Mouse (Mus musculus) E14TG2a.4 (cell line): ENCODE results near the gene Lamc1.

ENCODE experiments used
- H3K27me3 ChIP-seq: 2 replicates; pipeline ENCODE4 v1.6.1; 2014; ENCODE audit warnings: low read length, control low read depth; ENCODE audit not compliant: insufficient read depth
- H3K36me3 ChIP-seq: 2 replicates; pipeline ENCODE4 v1.6.1; 2014; ENCODE audit warnings: low read length, control low read depth; ENCODE audit not compliant: insufficient read depth
- H3K4me1 ChIP-seq: replicated peaks from 2 replicates; pipeline ENCODE4 v1.6.1; 2014; ENCODE audit warnings: low read depth, low read length, control low read depth
- H3K4me3 ChIP-seq: replicated peaks from 2 replicates; pipeline ENCODE4 v1.5.1; 2014; ENCODE audit warnings: mild to moderate bottlenecking, low read length
- H3K9me3 ChIP-seq: 2 replicates; pipeline ENCODE4 v1.6.1; 2014; ENCODE audit warnings: low read length, control low read depth
- CTCF ChIP-seq: conservative IDR thresholded peaks from 2 replicates; pipeline ENCODE4 v1.5.1; 2014; ENCODE audit warnings: low read length
- NANOG ChIP-seq: IDR thresholded peaks from 2 replicates; pipeline ENCODE4 v1.6.1; 2014; ENCODE audit warnings: borderline replicate concordance, low read length, mixed read lengths
- POU5F1 ChIP-seq: IDR thresholded peaks from 2 replicates; pipeline ENCODE4 v1.6.1; 2014; ENCODE audit warnings: low read length, borderline replicate concordance

Gene Lamc1

DNA sequence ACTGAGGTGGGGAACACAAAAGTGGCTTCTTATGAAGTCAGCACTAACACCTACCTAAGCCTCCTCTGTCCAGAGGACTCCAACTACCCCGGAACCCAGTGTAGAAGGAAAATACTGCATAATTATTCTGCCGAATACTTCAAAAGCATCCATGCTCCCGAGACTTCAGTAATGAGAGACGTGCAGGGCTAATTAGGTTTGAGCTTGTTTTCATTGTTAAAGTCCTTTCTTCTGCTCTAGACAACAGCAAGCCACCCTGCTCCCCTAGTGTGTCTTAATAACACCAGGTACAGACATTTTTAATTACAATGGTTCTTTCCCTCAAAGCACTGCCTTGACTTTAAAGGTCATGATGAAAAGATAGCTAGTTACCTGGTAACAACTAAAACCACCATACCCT is 51.1 kb downstream of the Lamc1 start:
- Histone ChIP-seq H3K36me3 (peaks cover 6% of the 10 kb centered on the region), H3K27me3 (no peaks in the 10 kb centered on the region), H3K4me1 (peaks cover 78% of the 10 kb centered on the region), H3K9me3 (no peaks in the 10 kb centered on the region), H3K4me3 (no peak overlapping the region)
- TF ChIP-seq POU5F1 (no peak), CTCF (no peak), NANOG (no peak)

DNA sequence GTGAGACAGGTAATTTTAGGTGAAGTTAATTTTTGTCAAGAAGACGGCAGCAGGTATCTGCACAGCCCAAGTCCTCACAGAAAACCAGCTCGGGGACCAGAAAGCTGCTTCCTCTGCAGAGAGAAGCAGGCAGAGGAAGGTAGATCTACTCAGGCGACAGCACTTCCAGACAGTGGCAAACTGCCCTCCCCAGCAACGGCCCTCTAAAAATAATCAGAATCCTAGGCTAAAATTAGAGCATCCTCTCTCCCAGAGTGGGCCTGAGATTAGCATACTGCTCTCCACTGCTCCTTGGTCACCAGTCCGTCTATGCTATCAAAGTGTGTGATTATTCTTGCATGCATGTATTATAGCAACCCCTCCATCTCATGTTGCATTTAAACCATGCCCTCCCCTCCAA is 52.2 kb downstream of the Lamc1 start:
- Histone ChIP-seq H3K4me3 (no peak overlapping the region), H3K27me3 (no peaks in the 10 kb centered on the region), H3K9me3 (no peaks in the 10 kb centered on the region), H3K36me3 (peaks cover 6% of the 10 kb centered on the region), H3K4me1 (peaks cover 76% of the 10 kb centered on the region)
- no peak for TF ChIP-seq CTCF

DNA sequence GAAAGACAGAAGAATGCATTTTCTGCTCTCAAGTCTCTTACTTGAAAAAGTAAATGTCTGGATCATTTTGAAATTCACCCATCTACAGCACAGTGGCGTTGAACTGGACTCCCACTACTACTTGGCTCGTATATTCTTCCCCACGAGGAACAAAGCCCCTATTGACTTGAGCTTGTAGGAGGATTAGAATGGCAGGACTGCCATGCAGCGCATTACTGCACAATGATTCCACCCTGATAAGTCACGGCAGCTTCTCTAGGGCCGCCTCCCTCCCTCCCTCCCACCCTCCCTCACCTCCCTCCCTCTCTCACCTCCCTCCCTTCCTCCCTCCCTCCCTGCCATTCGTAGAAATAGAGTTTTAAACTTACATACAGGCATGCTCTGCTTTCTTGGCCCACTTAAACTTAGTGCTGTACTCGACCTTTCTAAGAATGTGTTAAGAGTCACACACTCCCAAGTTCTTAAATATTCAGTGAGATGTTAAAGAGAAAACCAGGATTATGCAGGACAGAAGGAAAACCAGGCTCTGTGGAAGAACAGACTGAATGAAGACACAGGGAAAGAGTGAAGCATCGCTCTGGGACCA is 54.5 kb downstream of the Lamc1 start:
- Histone ChIP-seq H3K4me3 (no peak overlapping the region), H3K27me3 (no peaks in the 10 kb centered on the region), H3K4me1 (peaks cover 89% of the 10 kb centered on the region), H3K9me3 (no peaks in the 10 kb centered on the region), H3K36me3 (no peaks in the 10 kb centered on the region; the same call in none of the 2 replicates)
- no peak for TF ChIP-seq POU5F1
- TF ChIP-seq CTCF = no peak
- no peak for TF ChIP-seq NANOG

DNA sequence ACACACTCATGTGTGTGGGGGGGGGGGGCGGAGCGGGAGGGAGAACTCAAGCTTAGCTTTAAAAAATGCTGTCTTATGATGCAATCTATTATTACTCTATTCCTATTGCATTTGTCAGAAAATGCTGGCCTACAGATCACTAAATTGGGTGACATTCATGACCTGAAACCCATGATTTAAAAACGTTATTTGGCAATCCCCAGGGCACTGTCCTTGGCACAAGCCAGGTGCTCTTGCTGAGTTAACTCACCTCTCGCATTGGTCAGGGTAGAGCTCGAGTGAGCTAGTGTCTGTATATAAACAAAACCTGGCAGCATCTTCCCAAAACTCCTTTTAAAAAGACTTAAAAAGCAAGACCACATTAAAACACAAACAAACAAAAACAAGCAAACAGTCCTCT is 57.1 kb downstream of the Lamc1 start:
- TF ChIP-seq CTCF = no peak
- no peak for TF ChIP-seq POU5F1
- TF ChIP-seq NANOG = no peak
- Histone ChIP-seq H3K4me3 (no peak overlapping the region), H3K9me3 (no peaks in the 10 kb centered on the region), H3K4me1 (peaks cover 89% of the 10 kb centered on the region), H3K36me3 (no peaks in the 10 kb centered on the region; the same call in none of the 2 replicates), H3K27me3 (no peaks in the 10 kb centered on the region)

DNA sequence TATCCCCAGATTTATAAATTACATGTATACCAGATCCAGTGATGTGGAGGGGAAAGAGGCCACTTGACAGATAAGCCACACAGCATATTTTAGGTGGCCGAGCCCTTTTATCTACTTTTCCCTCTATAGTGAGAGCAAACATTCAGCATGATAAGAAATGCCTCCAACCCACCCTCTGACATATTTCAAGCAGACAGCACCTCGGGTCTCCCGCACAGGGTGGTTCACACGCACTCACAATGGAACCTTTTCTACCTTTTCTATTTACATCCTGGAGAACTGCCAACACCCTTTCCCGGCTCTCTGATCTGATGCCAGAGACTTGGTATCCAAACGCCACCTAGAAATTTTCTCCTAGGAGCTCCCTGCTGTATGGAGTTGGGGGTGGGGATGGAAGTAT is 58.0 kb downstream of the Lamc1 start:
- Histone ChIP-seq H3K9me3 (no peaks in the 10 kb centered on the region), H3K4me1 (peaks cover 89% of the 10 kb centered on the region), H3K36me3 (no peaks in the 10 kb centered on the region; the same call in none of the 2 replicates), H3K4me3 (no peak overlapping the region; the same call in 1 of the 2 replicates), H3K27me3 (no peaks in the 10 kb centered on the region)
- TF ChIP-seq CTCF (no peak), POU5F1 (no peak), NANOG (no peak)

DNA sequence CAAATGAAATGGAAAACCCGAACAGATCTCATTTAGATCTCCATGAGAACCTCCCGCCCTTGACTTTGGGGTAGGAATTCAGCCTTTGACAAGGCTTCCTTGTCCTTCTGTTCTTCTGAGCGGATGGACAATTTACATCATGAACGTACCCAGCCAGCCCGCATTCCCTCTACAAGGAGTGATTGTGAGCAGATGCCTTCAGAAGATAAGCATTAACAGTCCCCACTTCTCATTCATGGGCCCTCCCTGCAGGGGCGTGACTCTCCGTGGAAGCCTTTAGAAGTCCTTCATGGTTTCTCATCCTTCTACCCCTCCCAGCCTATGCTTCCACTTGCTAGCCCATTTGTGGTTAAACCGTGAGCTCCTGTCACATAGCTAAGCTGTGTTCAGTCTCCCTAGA is 58.9 kb downstream of the Lamc1 start:
- H3K4me1 ChIP-seq = peaks cover 89% of the 10 kb centered on the region
- TF ChIP-seq NANOG = no peak
- TF ChIP-seq POU5F1 = no peak
- TF ChIP-seq CTCF = no peak
- no peaks in the 10 kb centered on the region; the same call in none of the 2 replicates for H3K36me3 ChIP-seq
- H3K4me3 ChIP-seq = 0 out of 2 replicates have a peak overlapping the region, but pooled peaks have one; percentile 17
- H3K27me3 ChIP-seq = no peaks in the 10 kb centered on the region
- no peaks in the 10 kb centered on the region for H3K9me3 ChIP-seq

DNA sequence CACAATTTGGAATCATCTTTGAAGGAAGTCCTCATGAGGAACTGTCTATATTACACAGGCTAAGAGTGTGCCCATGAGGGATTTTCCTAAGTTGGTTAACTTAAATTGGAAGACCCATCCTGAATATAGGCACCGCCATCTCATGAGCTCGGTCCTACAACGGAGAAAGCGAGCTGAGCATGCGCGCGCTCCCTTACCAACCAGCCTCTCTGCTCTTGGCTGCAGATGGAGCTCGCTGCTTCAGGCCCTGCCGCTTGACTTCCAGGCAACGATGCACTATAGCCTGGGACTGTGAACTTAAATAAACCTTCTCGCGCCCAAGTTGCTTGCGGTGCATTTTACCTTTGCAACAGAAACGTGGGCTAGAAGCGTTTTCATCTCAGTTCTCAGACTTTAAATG is 61.8 kb downstream of the Lamc1 start:
- H3K36me3 ChIP-seq = peaks cover 2% of the 10 kb centered on the region; the same call in 1 of the 2 replicates
- H3K4me3 ChIP-seq = peak overlapping the region; percentile 51
- TF ChIP-seq NANOG (no peak), CTCF (no peak), POU5F1 (no peak)
- H3K4me1 ChIP-seq = peaks cover 76% of the 10 kb centered on the region
- no peaks in the 10 kb centered on the region for H3K27me3 ChIP-seq
- no peaks in the 10 kb centered on the region for H3K9me3 ChIP-seq

DNA sequence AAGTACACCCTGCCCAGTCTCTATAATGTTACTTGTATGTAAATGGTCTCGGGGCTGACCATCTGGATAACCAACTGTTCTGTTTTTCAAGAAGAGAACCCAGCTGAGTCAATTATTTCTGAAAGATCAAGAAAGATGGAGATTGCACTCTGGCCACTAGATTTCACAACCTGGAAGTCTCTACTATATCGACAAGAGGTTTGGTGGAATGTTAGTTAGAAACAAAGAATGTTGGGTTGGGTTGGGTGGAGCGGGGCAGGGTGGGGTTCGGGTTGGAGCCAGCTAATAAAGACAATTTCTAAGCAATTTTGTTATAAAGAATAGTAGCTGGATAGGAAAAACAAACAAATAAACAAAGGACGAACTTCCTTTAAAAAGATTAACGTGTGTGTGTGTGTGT is 62.9 kb downstream of the Lamc1 start:
- Histone ChIP-seq H3K36me3 (peaks cover 7% of the 10 kb centered on the region; the same call in 1 of the 2 replicates), H3K4me3 (no peak overlapping the region), H3K27me3 (no peaks in the 10 kb centered on the region), H3K9me3 (no peaks in the 10 kb centered on the region), H3K4me1 (peaks cover 78% of the 10 kb centered on the region)
- TF ChIP-seq POU5F1 (no peak), CTCF (no peak), NANOG (no peak)

DNA sequence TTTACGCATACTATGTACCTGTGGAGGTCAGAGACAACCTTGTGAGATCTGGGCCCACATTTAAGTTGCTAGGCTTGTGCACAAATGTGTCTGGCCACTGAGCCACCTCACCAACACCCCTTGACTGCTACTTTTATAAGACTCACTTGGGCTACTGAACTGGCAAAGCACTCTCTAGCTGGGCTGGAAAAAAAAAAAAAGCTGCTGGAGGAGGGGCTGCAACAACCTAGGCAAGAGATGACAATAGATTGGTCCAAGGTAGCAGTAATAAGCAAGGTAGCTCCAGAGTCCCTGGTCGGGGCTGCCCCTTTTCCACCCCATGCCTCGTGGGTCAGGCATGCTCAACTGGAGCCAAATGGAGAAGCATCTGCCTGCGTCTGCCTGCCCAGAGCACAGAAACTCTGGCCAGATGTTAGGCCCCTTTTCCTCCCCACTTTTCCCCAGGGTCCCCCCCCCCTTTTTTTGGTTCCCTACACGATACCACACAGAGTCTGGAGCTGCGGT is 63.7 kb downstream of the Lamc1 start:
- Histone ChIP-seq H3K36me3 (peaks cover 7% of the 10 kb centered on the region; the same call in 1 of the 2 replicates), H3K27me3 (no peaks in the 10 kb centered on the region), H3K9me3 (no peaks in the 10 kb centered on the region), H3K4me1 (peaks cover 77% of the 10 kb centered on the region), H3K4me3 (peak overlapping the region; percentile 45)
- no peak for TF ChIP-seq CTCF
- TF ChIP-seq NANOG = no peak
- no peak for TF ChIP-seq POU5F1
